8 mouse cellular contexts compared by ENCODE assay signal in genomic region chr14:20067293-20068074, GRCm38 (mm10).
DNase-seq lines count a peak whose midpoint lies in the region; ATAC-seq and TF ChIP-seq lines count a peak whose summit lies in the region.

No protein-coding gene starts in this region.

- H3K9ac ChIP-seq in heart, adult 2 months (ENCODE audit: low read depth, low read length): no peak overlapping the region
- no peak overlapping the region for H3K9ac ChIP-seq in midbrain, postnatal 0 days (replicated peaks; ENCODE audit: low read length, poor library complexity, severe bottlenecking)

- intact Hi-C loops in heart, adult 2 months (cut with DNase I): loop anchor here (1.0 to 2.0 kb wide), 4 partner anchors 89 to 363 kb away; no protein-coding TSS in a partner anchor

- H3K27ac ChIP-seq in heart, adult 2 months: no peak overlapping the region
- H3K27ac ChIP-seq in kidney, adult 2 months (ENCODE audit: insufficient read depth, low read depth, low read length): no peak overlapping the region
- peak overlapping the region; percentile 70; the same call in 1 of the 2 replicates for H3K27ac ChIP-seq in limb, embryonic 10.5 days
- no peak overlapping the region for H3K27ac ChIP-seq in midbrain, postnatal 0 days (ENCODE audit: low read depth, low read length)

- no peaks in the 10 kb centered on the region for H3K27me3 ChIP-seq in heart, adult 2 months (ENCODE audit: control insufficient read depth, insufficient read depth, low read length)
- no peaks in the 10 kb centered on the region for H3K27me3 ChIP-seq in kidney, adult 2 months (replicated peaks; ENCODE audit: control insufficient read depth, insufficient read depth, low read length)
- no peaks in the 10 kb centered on the region for H3K27me3 ChIP-seq in limb, embryonic 10.5 days (ENCODE audit: low read depth, poor library complexity, severe bottlenecking)
- no peaks in the 10 kb centered on the region for H3K27me3 ChIP-seq in midbrain, postnatal 0 days (ENCODE audit: insufficient read depth, low read length)

- TF ChIP-seq POLR2A in heart, adult 2 months (IDR thresholded peaks at IDR 0.05; ENCODE audit: insufficient read depth, low read depth, low read length): no peak
- no peak for TF ChIP-seq POLR2A in kidney, adult 2 months (IDR thresholded peaks at IDR 0.05; ENCODE audit: low read depth, low read length)

- ATAC-seq in midbrain, postnatal 0 days (ENCODE audit: low FRiP score): peak; percentile 66

- H3K4me3 ChIP-seq in heart, adult 2 months: no peak overlapping the region
- no peak overlapping the region for H3K4me3 ChIP-seq in kidney, adult 2 months (ENCODE audit: insufficient read depth, low read depth, low read length)
- H3K4me3 ChIP-seq in limb, embryonic 10.5 days: no peak overlapping the region
- no peak overlapping the region for H3K4me3 ChIP-seq in midbrain, postnatal 0 days (ENCODE audit: low read depth, low read length)

- peak; percentile 90 for DNase-seq in 416B (ENCODE audit: low read depth)
- DNase-seq in adrenal gland, adult (ENCODE audit: inconsistent age in 2 of 2, low spot score in 1 of 2): peak; percentile 73 to 91
- DNase-seq in embryo, embryonic 11 days: peak; percentile 89
- peak; percentile 52 to 60 for DNase-seq in heart, adult 2 months
- DNase-seq in kidney, adult 2 months: peak; percentile 82
- peak; percentile 69 for DNase-seq in limb, embryonic 10.5 days (ENCODE audit: low spot score)
- DNase-seq in midbrain, postnatal 0 days (ENCODE audit: low spot score): peak; percentile 95
- DNase-seq in spleen, postnatal 36 days (ENCODE audit: low spot score in 2 of 2): peak; percentile 70 to 77

- H3K4me1 ChIP-seq in heart, adult 2 months (ENCODE audit: control insufficient read depth, insufficient read depth, low read length): no peaks in the 10 kb centered on the region
- no peaks in the 10 kb centered on the region for H3K4me1 ChIP-seq in kidney, adult 2 months (ENCODE audit: control insufficient read depth, insufficient read depth, low read length)
- peaks cover 9% of the 10 kb centered on the region for H3K4me1 ChIP-seq in limb, embryonic 10.5 days
- H3K4me1 ChIP-seq in midbrain, postnatal 0 days (ENCODE audit: insufficient read depth, low read length): no peaks in the 10 kb centered on the region

- no peak for TF ChIP-seq EP300 in heart, adult 2 months (IDR thresholded peaks at IDR 0.05; ENCODE audit: insufficient read depth, low read depth, low read length)

- no peaks in the 10 kb centered on the region for H3K36me3 ChIP-seq in heart, adult 2 months (ENCODE audit: control insufficient read depth, insufficient read depth, low read length)
- H3K36me3 ChIP-seq in kidney, adult 2 months (ENCODE audit: control insufficient read depth, insufficient read depth, low read length): no peaks in the 10 kb centered on the region
- H3K36me3 ChIP-seq in limb, embryonic 10.5 days: no peaks in the 10 kb centered on the region
- no peaks in the 10 kb centered on the region for H3K36me3 ChIP-seq in midbrain, postnatal 0 days (ENCODE audit: insufficient read depth, low read length)

- TF ChIP-seq CTCF in heart, adult 2 months (IDR thresholded peaks at IDR 0.05): peak; percentile 94
- peak; percentile 61 for TF ChIP-seq CTCF in kidney, adult 2 months (conservative IDR thresholded peaks at IDR 0.05; ENCODE audit: insufficient read depth, insufficient read length, low read depth, low read length)
- peak; percentile 100 for TF ChIP-seq CTCF in midbrain, postnatal 0 days (IDR thresholded peaks at IDR 0.05)

- H3K9me3 ChIP-seq in limb, embryonic 10.5 days (replicated peaks): no peaks in the 10 kb centered on the region
- H3K9me3 ChIP-seq in midbrain, postnatal 0 days (ENCODE audit: low read length): no peaks in the 10 kb centered on the region

- H3K79me2 ChIP-seq in heart, adult 2 months (replicated peaks; ENCODE audit: control insufficient read depth, insufficient read depth, low read length): no peaks in the 10 kb centered on the region

- no peak overlapping the region for H3K4me2 ChIP-seq in midbrain, postnatal 0 days (ENCODE audit: low read depth, low read length, poor library complexity, severe bottlenecking)

- WGBS in heart, adult 2 months: 40% methylated on average over 18 of the region's 18 CpGs
- WGBS in kidney, adult 2 months: 38% methylated on average over 18 of the region's 18 CpGs
- WGBS in limb, embryonic 10.5 days: 37% methylated on average over 18 of the region's 18 CpGs
- 43% methylated on average over 18 of the region's 18 CpGs for WGBS in midbrain, postnatal 0 days
